Mouse (Mus musculus) stomach, postnatal 0 days (tissue): ENCODE measurements around the gene Trim66.

ENCODE experiments used
- CTCF ChIP-seq: IDR thresholded peaks from 2 replicates; pipeline ENCODE4 v1.5.1; 2016; ENCODE audit warnings: antibody characterized with exemption, low read depth, mild to moderate bottlenecking, moderate library complexity
- EP300 ChIP-seq: optimal IDR thresholded peaks from 2 replicates; pipeline ENCODE3; 2016; ENCODE audit warnings: antibody characterized with exemption

- no peak for TF ChIP-seq CTCF
- no peak for TF ChIP-seq EP300
These were observed 12.0 kb upstream of the Trim66 start for GRCm38 (mm10) chr7:109519936-109520335.
